18 mouse cellular contexts compared by ENCODE assay signal in genomic region chr1:152550973-152551372, GRCm38 (mm10).
DNase-seq lines count a peak whose midpoint lies in the region; ATAC-seq and TF ChIP-seq lines count a peak whose summit lies in the region.
"Had no signal": no experiment of that assay in that cellular context is flagged by ENCODE, and none has a peak within 500 bp of the region (broad histone marks: within the 10 kb centered on the region; RNA-seq: fewer than 3 reads in every experiment).

No protein-coding gene starts in this region.

- H3K27ac ChIP-seq in heart, postnatal 0 days (ENCODE audit: low read depth) = peak overlapping the region; percentile 76
- H3K27ac ChIP-seq in lung, embryonic 16.5 days (ENCODE audit: low read length) = peak overlapping the region; percentile 25; the same call in 1 of the 2 replicates
- H3K27ac ChIP-seq in intestine, postnatal 0 days (ENCODE audit: low read depth, low read length) = 0 out of 2 replicates have a peak overlapping the region, but pooled peaks have one; percentile 23
- H3K27ac ChIP-seq in forebrain, embryonic 15.5 days (replicated peaks) = no peak overlapping the region
- H3K27ac ChIP-seq: forebrain, embryonic 10.5 days; midbrain, embryonic 15.5 days had no signal

- no peak for TF ChIP-seq EP300 in heart, postnatal 0 days (IDR thresholded peaks at IDR 0.05; ENCODE audit: low read depth)

- no peaks in the 10 kb centered on the region for H3K27me3 ChIP-seq in heart, postnatal 0 days (ENCODE audit: control insufficient read depth, insufficient read depth, low read length)
- no peaks in the 10 kb centered on the region for H3K27me3 ChIP-seq in lung, embryonic 16.5 days (ENCODE audit: control insufficient read depth, insufficient read depth, low read depth, low read length)
- H3K27me3 ChIP-seq in intestine, postnatal 0 days (replicated peaks; ENCODE audit: control insufficient read depth, insufficient read depth, low read length) = no peaks in the 10 kb centered on the region
- H3K27me3 ChIP-seq in forebrain, embryonic 15.5 days = no peaks in the 10 kb centered on the region
- H3K27me3 ChIP-seq: midbrain, embryonic 15.5 days had no signal

- TF ChIP-seq CTCF in heart, postnatal 0 days (IDR thresholded peaks at IDR 0.05; ENCODE audit: low read depth) = no peak
- no peak for TF ChIP-seq CTCF in intestine, postnatal 0 days (IDR thresholded peaks at IDR 0.05; ENCODE audit: low read depth)

- ATAC-seq in heart, postnatal 0 days (ENCODE audit: insufficient read depth, low read depth) = 0 out of 2 replicates have a peak, but pooled peaks have one; percentile 28
- no peak for ATAC-seq in lung, embryonic 16.5 days (ENCODE audit: low read depth)
- no peak for ATAC-seq in intestine, postnatal 0 days
- ATAC-seq in megakaryocyte-erythroid progenitor cell, adult 5-6 weeks (replicated peaks; ENCODE audit: low FRiP score, low TSS enrichment, poor library complexity, severe bottlenecking) = no peak
- ATAC-seq in forebrain, embryonic 15.5 days (replicated peaks) = no peak
- ATAC-seq: hindbrain, embryonic 16.5 days; midbrain, embryonic 15.5 days had no signal

- no peak overlapping the region for H3K4me2 ChIP-seq in heart, postnatal 0 days (ENCODE audit: low read depth, low read length)
- no peak overlapping the region for H3K4me2 ChIP-seq in lung, embryonic 16.5 days (ENCODE audit: low read depth, low read length)
- no peak overlapping the region for H3K4me2 ChIP-seq in intestine, postnatal 0 days (replicated peaks; ENCODE audit: low read depth)
- no peak overlapping the region for H3K4me2 ChIP-seq in forebrain, embryonic 15.5 days (replicated peaks)
- H3K4me2 ChIP-seq: heart, embryonic 11.5 days; midbrain, embryonic 15.5 days had no signal

- no peak overlapping the region for H3K9ac ChIP-seq in heart, postnatal 0 days (replicated peaks; ENCODE audit: low read depth, low read length)
- H3K9ac ChIP-seq in lung, embryonic 16.5 days (ENCODE audit: low read length) = no peak overlapping the region
- no peak overlapping the region for H3K9ac ChIP-seq in intestine, postnatal 0 days (ENCODE audit: low read depth, low read length)
- no peak overlapping the region for H3K9ac ChIP-seq in forebrain, embryonic 15.5 days (replicated peaks)
- H3K9ac ChIP-seq: midbrain, embryonic 15.5 days had no signal

- DNase-seq in heart, postnatal 0 days (ENCODE audit: low spot score) = no peak
- no peak for DNase-seq in heart, adult 18-20 months
- DNase-seq in lung, adult 18-20 months = no peak
- DNase-seq: adrenal gland, adult 2 months; cerebellum, adult 9-11 months; gastrocnemius, postnatal 36 days; kidney, postnatal 10 days; retina, postnatal 1 day; right cerebral cortex, postnatal 4 days; thymus, adult 18-20 months had no signal

- H3K9me3 ChIP-seq in heart, postnatal 0 days (replicated peaks; ENCODE audit: control insufficient read depth, low read length) = no peaks in the 10 kb centered on the region
- H3K9me3 ChIP-seq in lung, embryonic 16.5 days (ENCODE audit: control insufficient read depth, low read length) = no peaks in the 10 kb centered on the region
- no peaks in the 10 kb centered on the region for H3K9me3 ChIP-seq in intestine, postnatal 0 days (ENCODE audit: control insufficient read depth)
- H3K9me3 ChIP-seq in forebrain, embryonic 15.5 days = no peaks in the 10 kb centered on the region
- H3K9me3 ChIP-seq: midbrain, embryonic 15.5 days had no signal

- peaks cover 23% of the 10 kb centered on the region for H3K4me1 ChIP-seq in heart, postnatal 0 days (ENCODE audit: control insufficient read depth, insufficient read depth)
- H3K4me1 ChIP-seq in lung, embryonic 16.5 days (replicated peaks; ENCODE audit: control insufficient read depth, insufficient read depth, low read length) = peaks cover 30% of the 10 kb centered on the region
- H3K4me1 ChIP-seq in intestine, postnatal 0 days (replicated peaks; ENCODE audit: control insufficient read depth, insufficient read depth, low read length) = no peaks in the 10 kb centered on the region
- peaks cover 9% of the 10 kb centered on the region for H3K4me1 ChIP-seq in forebrain, embryonic 15.5 days

- H3K36me3 ChIP-seq in heart, postnatal 0 days (replicated peaks; ENCODE audit: control insufficient read depth, insufficient read depth, low read length) = peaks cover 81% of the 10 kb centered on the region
- H3K36me3 ChIP-seq in lung, embryonic 16.5 days (ENCODE audit: control insufficient read depth, insufficient read depth, low read length) = peaks cover 20% of the 10 kb centered on the region
- H3K36me3 ChIP-seq in intestine, postnatal 0 days (ENCODE audit: control insufficient read depth, insufficient read depth) = peaks cover 71% of the 10 kb centered on the region
- H3K36me3 ChIP-seq in forebrain, embryonic 15.5 days = peaks cover 16% of the 10 kb centered on the region
- H3K36me3 ChIP-seq: midbrain, embryonic 15.5 days had no signal

- H3K4me3 ChIP-seq in heart, postnatal 0 days (ENCODE audit: low read depth, low read length) = no peak overlapping the region
- no peak overlapping the region for H3K4me3 ChIP-seq in lung, embryonic 16.5 days (ENCODE audit: low read length)
- H3K4me3 ChIP-seq in intestine, postnatal 0 days (ENCODE audit: low read depth, low read length) = no peak overlapping the region
- no peak overlapping the region for H3K4me3 ChIP-seq in forebrain, embryonic 15.5 days
- H3K4me3 ChIP-seq: forebrain, embryonic 10.5 days; midbrain, embryonic 15.5 days had no signal

- 56% methylated on average over 3 of the region's 3 CpGs for WGBS in heart, postnatal 0 days
- WGBS in lung, embryonic 16.5 days = 53% methylated on average over 3 of the region's 3 CpGs
- 56% methylated on average over 3 of the region's 3 CpGs for WGBS in intestine, postnatal 0 days
- 90% methylated on average over 3 of the region's 3 CpGs for WGBS in forebrain, embryonic 15.5 days
